Mouse (Mus musculus) cerebellum, adult 11-12 months (tissue): ENCODE measurements around the gene Rgsl1.

ENCODE experiments used
- DNase-seq: peaks from one replicate; pipeline ENCODE4 v3.0.0; 2022

The Rgsl1 gene

GRCm38 (mm10) chr1:153739437-153740015, 104.4 kb downstream of the Rgsl1 start:
- no peak for DNase-seq

GRCm38 (mm10) chr1:153737101-153738085, 106.5 kb downstream of the Rgsl1 start:
- no peak for DNase-seq

DNA sequence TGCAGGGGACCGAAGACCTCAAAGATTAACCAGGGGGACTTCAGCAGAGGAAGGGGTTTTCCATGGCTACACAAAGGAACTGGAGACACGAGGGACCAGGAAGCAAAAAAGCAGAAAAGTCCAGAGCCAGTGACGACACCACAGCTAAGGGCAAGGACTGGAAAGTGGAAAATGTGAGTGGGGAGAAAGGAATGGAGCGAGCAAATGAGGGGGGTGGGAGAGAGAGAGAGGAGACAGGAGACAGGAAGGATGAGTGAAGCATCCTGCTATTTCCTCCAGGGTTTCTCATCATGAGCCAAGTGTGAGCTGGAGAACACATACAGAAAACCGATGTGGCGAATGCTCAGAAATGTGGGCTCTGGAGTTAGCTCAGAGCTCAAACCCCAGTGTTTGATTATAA, 107.8 kb downstream of the Rgsl1 start:
- no peak for DNase-seq

DNA sequence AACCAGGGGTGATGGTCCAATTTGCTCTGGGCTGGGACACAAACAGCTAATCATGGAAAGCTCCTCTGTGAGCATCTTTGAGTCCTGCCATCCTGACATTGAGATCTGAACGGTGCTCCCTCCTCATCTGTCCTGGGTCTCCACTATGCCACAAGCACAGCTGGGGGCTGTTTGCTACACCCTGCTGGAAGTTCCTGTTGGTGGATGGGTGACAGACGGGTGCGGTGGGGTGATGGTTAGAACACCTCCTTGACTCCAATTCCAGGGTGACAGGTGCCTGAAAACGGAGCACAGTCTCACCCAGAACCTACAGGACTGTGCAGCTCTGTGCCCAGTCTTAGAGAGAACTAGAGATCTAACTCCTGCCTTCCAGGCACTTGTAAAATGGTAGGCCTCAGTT, 109.1 kb downstream of the Rgsl1 start:
- no peak for DNase-seq

DNA sequence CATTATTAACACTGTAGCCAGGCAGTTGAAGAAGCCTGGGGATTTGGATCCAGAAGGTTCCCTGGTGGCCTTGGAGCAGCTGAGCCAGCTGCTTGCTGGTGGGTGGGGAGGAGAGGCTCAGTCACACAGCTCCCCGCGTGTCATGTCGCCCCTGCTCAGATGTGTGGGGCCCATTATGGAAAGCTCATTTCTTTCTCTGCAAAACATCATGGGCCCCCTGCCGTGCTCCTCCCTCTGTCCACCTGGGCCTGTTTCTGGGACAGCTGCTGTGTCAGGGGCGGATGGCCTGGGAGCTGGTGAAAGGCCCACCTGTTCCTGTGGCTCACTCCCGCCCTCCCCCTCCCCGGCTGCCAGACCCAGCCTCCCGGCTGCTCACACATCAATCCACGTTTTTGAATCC, 110.8 kb downstream of the Rgsl1 start:
- DNase-seq, result no peak

GRCm38 (mm10) chr1:153730671-153731070, 113.3 kb downstream of the Rgsl1 start:
- no peak for DNase-seq

- no peak for DNase-seq
Observed at GRCm38 (mm10) chr1:153729806-153730205, 114.1 kb downstream of the Rgsl1 start.
